Mouse (Mus musculus): ENCODE measurements around the gene Leap2. TPM values are rescaled to one million over a fixed set of nuclear protein-coding genes. Genes with fewer than 3 reads are reported as not detected.

The Leap2 gene
- polyA plus RNA-seq, 1 experiment from 2014 or later, result not detected

- Histone ChIP-seq H3K4me3 (ENCODE audit: low read length) (no peak overlapping the region), H3K4me1 (ENCODE audit: control insufficient read depth, insufficient read depth, low read length) (no peaks in the 10 kb centered on the region), H3K9me3 (ENCODE audit: control insufficient read depth, low read length) (no peaks in the 10 kb centered on the region), H3K27ac (ENCODE audit: low read depth, low read length) (no peak overlapping the region), H3K36me3 (ENCODE audit: control insufficient read depth, insufficient read depth, low read length) (peaks cover 66% of the 10 kb centered on the region), H3K4me2 (replicated peaks; ENCODE audit: low read depth, low read length) (no peak overlapping the region), H3K27me3 (ENCODE audit: control insufficient read depth, insufficient read depth, low read length) (no peaks in the 10 kb centered on the region), H3K9ac (ENCODE audit: low read depth, low read length) (no peak overlapping the region)
- ATAC-seq (ENCODE audit: low FRiP score, low TSS enrichment), result no peak
Measured at GRCm38 (mm10) chr11:53418048-53418447, 4.9 kb downstream of the Leap2 start.

GRCm38 (mm10) chr11:53413871-53414270, 9.1 kb downstream of the Leap2 start:
- no peak overlapping the region for H3K9ac ChIP-seq (ENCODE audit: low read depth, low read length)
- WGBS, result 93% methylated on average over 4 of the region's 4 CpGs
- H3K4me3 ChIP-seq (ENCODE audit: low read length), result no peak overlapping the region
- H3K27me3 ChIP-seq (ENCODE audit: control insufficient read depth, insufficient read depth, low read length), result no peaks in the 10 kb centered on the region
- peaks cover 93% of the 10 kb centered on the region for H3K36me3 ChIP-seq (ENCODE audit: control insufficient read depth, insufficient read depth, low read length)
- no peak overlapping the region for H3K27ac ChIP-seq (ENCODE audit: low read depth, low read length)
- no peaks in the 10 kb centered on the region for H3K4me1 ChIP-seq (ENCODE audit: control insufficient read depth, insufficient read depth, low read length)
- no peaks in the 10 kb centered on the region for H3K9me3 ChIP-seq (ENCODE audit: control insufficient read depth, low read length)
- H3K4me2 ChIP-seq (replicated peaks; ENCODE audit: low read depth, low read length), result no peak overlapping the region
- no peak for ATAC-seq (ENCODE audit: low FRiP score, low TSS enrichment)

DNA sequence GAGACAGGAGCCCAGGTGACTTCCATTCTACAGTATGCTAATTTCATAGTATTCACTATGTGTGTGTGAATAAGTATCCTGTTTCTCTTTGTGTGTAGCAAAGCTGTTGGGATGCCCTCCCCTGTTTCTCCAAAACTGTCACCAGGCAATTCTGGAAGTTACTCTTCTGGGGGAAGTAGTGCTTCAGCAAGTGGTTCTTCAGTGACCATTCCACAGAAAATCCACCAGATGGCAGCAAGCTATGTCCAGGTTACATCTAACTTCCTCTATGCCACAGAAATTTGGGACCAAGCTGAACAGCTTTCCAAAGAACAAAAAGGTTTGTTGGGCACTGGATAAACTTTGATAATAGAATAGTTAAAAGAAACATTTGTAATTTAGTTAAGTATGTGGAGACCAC, 11.2 kb downstream of the Leap2 start:
- ATAC-seq (ENCODE audit: low FRiP score, low TSS enrichment), result no peak
- no peaks in the 10 kb centered on the region for H3K9me3 ChIP-seq (ENCODE audit: control insufficient read depth, low read length)
- H3K4me2 ChIP-seq (replicated peaks; ENCODE audit: low read depth, low read length), result no peak overlapping the region
- peaks cover 91% of the 10 kb centered on the region for H3K36me3 ChIP-seq (ENCODE audit: control insufficient read depth, insufficient read depth, low read length)
- no peaks in the 10 kb centered on the region for H3K4me1 ChIP-seq (ENCODE audit: control insufficient read depth, insufficient read depth, low read length)
- no peaks in the 10 kb centered on the region for H3K27me3 ChIP-seq (ENCODE audit: control insufficient read depth, insufficient read depth, low read length)
- no peak overlapping the region for H3K4me3 ChIP-seq (ENCODE audit: low read length)
- no peak overlapping the region for H3K9ac ChIP-seq (ENCODE audit: low read depth, low read length)
- no peak overlapping the region for H3K27ac ChIP-seq (ENCODE audit: low read depth, low read length)

DNA sequence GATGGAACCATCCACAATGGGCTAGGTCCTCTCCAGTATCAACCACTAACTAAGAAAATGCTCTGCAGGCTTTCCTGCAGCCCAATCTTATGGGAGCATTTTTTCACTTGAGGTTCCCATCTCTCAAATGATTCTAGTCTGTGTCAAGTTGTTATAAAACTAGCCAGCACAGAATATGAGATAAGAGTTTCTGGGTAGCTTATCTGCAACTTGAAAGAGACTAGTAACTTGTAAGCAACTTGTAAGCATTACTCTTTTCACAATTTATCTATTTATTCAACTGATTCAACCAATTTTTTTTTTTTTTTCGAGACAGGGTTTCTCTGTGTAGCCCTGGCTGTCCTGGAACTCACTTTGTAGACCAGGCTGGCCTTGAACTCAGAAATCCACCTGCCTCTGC, 19.3 kb downstream of the Leap2 start:
- ATAC-seq (ENCODE audit: low FRiP score, low TSS enrichment), result no peak
- WGBS, result 93% methylated on average over 1 of the region's 1 CpGs
- Histone ChIP-seq H3K4me1 (ENCODE audit: control insufficient read depth, insufficient read depth, low read length) (no peaks in the 10 kb centered on the region), H3K9ac (ENCODE audit: low read depth, low read length) (no peak overlapping the region), H3K9me3 (ENCODE audit: control insufficient read depth, low read length) (no peaks in the 10 kb centered on the region), H3K4me2 (replicated peaks; ENCODE audit: low read depth, low read length) (no peak overlapping the region), H3K27me3 (ENCODE audit: control insufficient read depth, insufficient read depth, low read length) (no peaks in the 10 kb centered on the region), H3K4me3 (ENCODE audit: low read length) (no peak overlapping the region), H3K27ac (ENCODE audit: low read depth, low read length) (no peak overlapping the region), H3K36me3 (ENCODE audit: control insufficient read depth, insufficient read depth, low read length) (peaks cover 81% of the 10 kb centered on the region)

GRCm38 (mm10) chr11:53393856-53394255, 29.1 kb downstream of the Leap2 start:
- H3K27me3 ChIP-seq (ENCODE audit: control insufficient read depth, insufficient read depth, low read length), result no peaks in the 10 kb centered on the region
- H3K4me2 ChIP-seq (replicated peaks; ENCODE audit: low read depth, low read length), result no peak overlapping the region
- H3K9me3 ChIP-seq (ENCODE audit: control insufficient read depth, low read length), result no peaks in the 10 kb centered on the region
- H3K4me3 ChIP-seq (ENCODE audit: low read length), result no peak overlapping the region
- no peak overlapping the region for H3K9ac ChIP-seq (ENCODE audit: low read depth, low read length)
- H3K27ac ChIP-seq (ENCODE audit: low read depth, low read length), result no peak overlapping the region
- H3K36me3 ChIP-seq (ENCODE audit: control insufficient read depth, insufficient read depth, low read length), result peaks cover 56% of the 10 kb centered on the region
- no peaks in the 10 kb centered on the region for H3K4me1 ChIP-seq (ENCODE audit: control insufficient read depth, insufficient read depth, low read length)
- 74% methylated on average over 1 of the region's 1 CpGs for WGBS
- ATAC-seq (ENCODE audit: low FRiP score, low TSS enrichment), result no peak

DNA sequence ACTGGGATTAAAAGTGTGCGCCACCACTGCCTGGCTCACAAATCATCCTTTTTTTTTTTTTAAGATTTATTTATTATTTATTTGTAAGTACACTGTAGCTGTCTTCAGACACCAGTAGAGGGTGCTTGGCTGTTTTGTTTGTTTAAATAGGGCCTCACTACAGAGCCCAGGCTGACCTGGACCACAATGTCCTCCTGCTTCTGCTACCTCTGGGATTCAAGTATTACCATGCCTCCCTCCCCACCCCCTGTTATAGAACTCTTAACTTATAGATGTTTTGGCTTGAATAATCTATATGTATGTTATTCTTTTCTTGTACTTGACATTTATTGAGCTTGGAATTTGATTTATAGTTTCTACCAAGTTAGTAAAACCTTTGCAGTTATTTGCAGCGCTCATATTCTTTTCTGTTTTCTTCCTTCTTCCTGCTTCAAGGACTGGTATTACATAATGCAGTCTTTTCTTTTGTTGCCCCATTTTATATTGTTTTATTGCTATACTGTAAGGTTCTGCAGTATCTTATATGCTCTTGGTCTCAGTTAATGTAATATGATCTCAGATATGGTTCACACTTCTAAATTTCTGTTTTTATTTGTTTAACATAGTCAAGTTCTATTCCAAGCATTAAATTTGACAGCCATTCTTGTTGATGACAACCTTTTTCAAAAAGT, 39.1 kb downstream of the Leap2 start:
- no peak overlapping the region for H3K4me3 ChIP-seq (ENCODE audit: low read length)
- WGBS, result 92% methylated on average over 2 of the region's 2 CpGs
- H3K27ac ChIP-seq (ENCODE audit: low read depth, low read length), result no peak overlapping the region
- H3K9ac ChIP-seq (ENCODE audit: low read depth, low read length), result no peak overlapping the region
- ATAC-seq (ENCODE audit: low FRiP score, low TSS enrichment), result no peak
- no peaks in the 10 kb centered on the region for H3K4me1 ChIP-seq (ENCODE audit: control insufficient read depth, insufficient read depth, low read length)
- H3K36me3 ChIP-seq (ENCODE audit: control insufficient read depth, insufficient read depth, low read length), result peaks cover 22% of the 10 kb centered on the region; the same call in 1 of the 2 replicates
- H3K27me3 ChIP-seq (ENCODE audit: control insufficient read depth, insufficient read depth, low read length), result no peaks in the 10 kb centered on the region
- H3K4me2 ChIP-seq (replicated peaks; ENCODE audit: low read depth, low read length), result no peak overlapping the region
- no peaks in the 10 kb centered on the region for H3K9me3 ChIP-seq (ENCODE audit: control insufficient read depth, low read length)

GRCm38 (mm10) chr11:53378918-53379317, 44.1 kb downstream of the Leap2 start:
- Histone ChIP-seq H3K36me3 (ENCODE audit: control insufficient read depth, insufficient read depth, low read length) (peaks cover 38% of the 10 kb centered on the region; the same call in 1 of the 2 replicates), H3K4me1 (ENCODE audit: control insufficient read depth, insufficient read depth, low read length) (no peaks in the 10 kb centered on the region)
- 88% methylated on average over 1 of the region's 1 CpGs for WGBS

More at GRCm38 (mm10) chr11:53378918-53379317, 44.1 kb downstream of the Leap2 start:
- Histone ChIP-seq H3K9me3 (ENCODE audit: control insufficient read depth, low read length) (no peaks in the 10 kb centered on the region), H3K27me3 (ENCODE audit: control insufficient read depth, insufficient read depth, low read length) (no peaks in the 10 kb centered on the region), H3K9ac (ENCODE audit: low read depth, low read length) (no peak overlapping the region), H3K4me2 (replicated peaks; ENCODE audit: low read depth, low read length) (no peak overlapping the region), H3K4me3 (ENCODE audit: low read length) (no peak overlapping the region), H3K27ac (ENCODE audit: low read depth, low read length) (no peak overlapping the region)
- ATAC-seq (ENCODE audit: low FRiP score, low TSS enrichment), result no peak

Small RNAs within 50 kb of the gene (microRNA-seq; reads per million reads assigned to microRNA genes)
- not detected for gene Mir6920

Other genes with a start within 250 kb of the Leap2 start
- 78.2 and 110 TPM in 2 replicates for gene Hspa4, start 122.7 kb downstream of the Leap2 start, polyA plus RNA-seq (2014; fragmentation: Nextera tagmentation; extraction: Ambion mirVana)
- 32.4 and 40.9 TPM in 2 replicates for gene Zcchc10, start 98.5 kb downstream of the Leap2 start, polyA plus RNA-seq (2014; fragmentation: Nextera tagmentation; extraction: Ambion mirVana)
- 46.1 and 80.4 TPM in 2 replicates for gene Aff4, start 72.3 kb downstream of the Leap2 start, polyA plus RNA-seq (2014; fragmentation: Nextera tagmentation; extraction: Ambion mirVana)
- gene Uqcrq, start 7.7 kb upstream of the Leap2 start, polyA plus RNA-seq (2014; fragmentation: Nextera tagmentation; extraction: Ambion mirVana), result 574 and 755 TPM in 2 replicates
- 0.70 and 1.2 TPM in 2 replicates for gene Gdf9, start 7.9 kb upstream of the Leap2 start, polyA plus RNA-seq (2014; fragmentation: Nextera tagmentation; extraction: Ambion mirVana)
- gene Gm10447, start 33.9 kb upstream of the Leap2 start, polyA plus RNA-seq (2014; fragmentation: Nextera tagmentation; extraction: Ambion mirVana), result 0.16 TPM in 1 of 2 replicates, not detected in the other
- 1.2 and 1.9 TPM in 2 replicates for gene Shroom1, start 34.0 kb upstream of the Leap2 start, polyA plus RNA-seq (2014; fragmentation: Nextera tagmentation; extraction: Ambion mirVana)
- not detected in 2 replicates for gene Gm9837, start 47.3 kb upstream of the Leap2 start, polyA plus RNA-seq (2014; fragmentation: Nextera tagmentation; extraction: Ambion mirVana)
- gene Gm9945, start 57.0 kb upstream of the Leap2 start, polyA plus RNA-seq (2014; fragmentation: Nextera tagmentation; extraction: Ambion mirVana), result not detected in 2 replicates
- 0.09 and 0.14 TPM in 2 replicates for gene Sowaha, start 57.1 kb upstream of the Leap2 start, polyA plus RNA-seq (2014; fragmentation: Nextera tagmentation; extraction: Ambion mirVana)
- gene Sept8, start 96.1 kb upstream of the Leap2 start, polyA plus RNA-seq (2014; fragmentation: Nextera tagmentation; extraction: Ambion mirVana), result 13.7 and 21.3 TPM in 2 replicates
- gene Kif3a, start 144.2 kb upstream of the Leap2 start, polyA plus RNA-seq (2014; fragmentation: Nextera tagmentation; extraction: Ambion mirVana), result 65.3 and 71.0 TPM in 2 replicates
- gene Il4, start 195.5 kb upstream of the Leap2 start, polyA plus RNA-seq (2014; fragmentation: Nextera tagmentation; extraction: Ambion mirVana), result 1.3 and 1.5 TPM in 2 replicates
- gene Il13, start 211.5 kb upstream of the Leap2 start, polyA plus RNA-seq (2014; fragmentation: Nextera tagmentation; extraction: Ambion mirVana), result not detected in 2 replicates